Mouse (Mus musculus) heart, embryonic 13.5 days (tissue): ENCODE measurements around the gene Nfib. TPM values are rescaled to one million over a fixed set of nuclear protein-coding genes. Genes with fewer than 3 reads are reported as not detected.

Experiments used
- ATAC-seq: fragments of 200-750 bp; cut with Nextera tagmentation; 2 replicates; pipeline ENCODE4 v1.8.0; 2017; ENCODE audit warnings: moderate TSS enrichment; ENCODE audit not compliant: insufficient number of reproducible peaks, low FRiP score, low TSS enrichment; ENCODE audit errors: extremely low read depth
- H3K27ac ChIP-seq: fragments of 300-500 bp; sonication (generic); replicated peaks from 2 replicates; pipeline ENCODE4 v1.5.1; 2015; ENCODE audit warnings: moderate library complexity, mild to moderate bottlenecking, inconsistent platforms
- H3K27me3 ChIP-seq: fragments of 300-500 bp; sonication (generic); replicated peaks from 2 replicates; pipeline ENCODE4 v1.6.1; 2015; ENCODE audit warnings: mild to moderate bottlenecking, inconsistent platforms
- H3K36me3 ChIP-seq: fragments of 300-500 bp; sonication (generic); 2 replicates; pipeline ENCODE4 v1.6.1; 2015; ENCODE audit warnings: mild to moderate bottlenecking, inconsistent platforms
- H3K4me1 ChIP-seq: fragments of 300-500 bp; sonication (generic); 2 replicates; pipeline ENCODE4 v1.6.1; 2015; ENCODE audit warnings: inconsistent platforms
- H3K4me2 ChIP-seq: fragments of 300-500 bp; sonication (generic); 2 replicates; pipeline ENCODE4 v1.6.1; 2015; ENCODE audit warnings: inconsistent platforms, mild to moderate bottlenecking, moderate library complexity
- H3K4me3 ChIP-seq: fragments of 300-500 bp; sonication (generic); 2 replicates; pipeline ENCODE4 v1.5.1; 2015; ENCODE audit warnings: moderate library complexity, mild to moderate bottlenecking, inconsistent platforms
- H3K9ac ChIP-seq: fragments of 300-500 bp; sonication (generic); 2 replicates; pipeline ENCODE4 v1.6.1; 2015; ENCODE audit warnings: inconsistent platforms, mild to moderate bottlenecking, moderate library complexity
- H3K9me3 ChIP-seq: fragments of 300-500 bp; sonication (generic); 2 replicates; pipeline ENCODE4 v1.6.1; 2016; ENCODE audit warnings: inconsistent platforms
- WGBS: fragments of 180-500 bp; shearing (Covaris S2); methylation state at CpG from one replicate; pipeline ENCODE4 v1.1.7; 2015; ENCODE audit warnings: mixed read lengths; 5-methylcytosine and 5-hydroxymethylcytosine counted together
- polyA plus RNA-seq: library from polyadenylated mRNA; unstranded; fragments of >200 nt; fragmentation: Nextera tagmentation; extraction: Ambion mirVana; gene quantifications from 2 replicates; pipeline ENCODE4 v1.2.1, GENCODE M21; 2015

Gene Nfib
- polyA plus RNA-seq, 1 experiment from 2014 or later = 53.0 TPM

- Histone ChIP-seq H3K27me3 (no peaks in the 10 kb centered on the region), H3K4me3 (no peak overlapping the region), H3K4me2 (no peak overlapping the region), H3K9ac (no peak overlapping the region), H3K27ac (no peak overlapping the region), H3K4me1 (peaks cover 23% of the 10 kb centered on the region), H3K9me3 (no peaks in the 10 kb centered on the region), H3K36me3 (peaks cover 12% of the 10 kb centered on the region)
- no peak for ATAC-seq
- WGBS = 71% methylated on average over 1 of the region's 1 CpGs
Measured at GRCm38 (mm10) chr4:82518132-82518531, 187.4 kb downstream of the Nfib start.

- peak overlapping the region; percentile 28; the same call in 1 of the 2 replicates for H3K27ac ChIP-seq
- peaks cover 12% of the 10 kb centered on the region for H3K36me3 ChIP-seq
- no peak for ATAC-seq
- peak overlapping the region; percentile 41 for H3K4me2 ChIP-seq
- peaks cover 23% of the 10 kb centered on the region for H3K4me1 ChIP-seq
- no peaks in the 10 kb centered on the region for H3K27me3 ChIP-seq
- H3K4me3 ChIP-seq = no peak overlapping the region
- peak overlapping the region; percentile 24; the same call in 1 of the 2 replicates for H3K9ac ChIP-seq
- WGBS = 40% methylated on average over 7 of the region's 7 CpGs
- H3K9me3 ChIP-seq = no peaks in the 10 kb centered on the region
Measured at GRCm38 (mm10) chr4:82517311-82517710, 188.2 kb downstream of the Nfib start.

- ATAC-seq = no peak
- 69% methylated on average over 6 of the region's 6 CpGs for WGBS
- Histone ChIP-seq H3K4me1 (peaks cover 26% of the 10 kb centered on the region), H3K27me3 (no peaks in the 10 kb centered on the region), H3K4me3 (no peak overlapping the region), H3K9ac (no peak overlapping the region), H3K9me3 (no peaks in the 10 kb centered on the region), H3K4me2 (no peak overlapping the region), H3K27ac (no peak overlapping the region), H3K36me3 (peaks cover 10% of the 10 kb centered on the region)
Measured at GRCm38 (mm10) chr4:82516211-82516795, 189.2 kb downstream of the Nfib start.

GRCm38 (mm10) chr4:82514921-82515320 is 190.6 kb downstream of the Nfib start:
- no peaks in the 10 kb centered on the region for H3K27me3 ChIP-seq
- H3K4me1 ChIP-seq = peaks cover 38% of the 10 kb centered on the region
- no peak overlapping the region for H3K4me3 ChIP-seq
- H3K36me3 ChIP-seq = peaks cover 10% of the 10 kb centered on the region
- no peak for ATAC-seq
- H3K9me3 ChIP-seq = no peaks in the 10 kb centered on the region
- 69% methylated on average over 8 of the region's 8 CpGs for WGBS
- H3K4me2 ChIP-seq = peak overlapping the region; percentile 95; the same call in 1 of the 2 replicates
- H3K9ac ChIP-seq = peak overlapping the region; percentile 44; the same call in 1 of the 2 replicates
- H3K27ac ChIP-seq = no peak overlapping the region

- peak overlapping the region; percentile 44; the same call in 1 of the 2 replicates for H3K9ac ChIP-seq
- no peak for ATAC-seq
- H3K27ac ChIP-seq = 0 out of 2 replicates have a peak overlapping the region, but pooled peaks have one; percentile 36
- no peaks in the 10 kb centered on the region for H3K9me3 ChIP-seq
- peaks cover 43% of the 10 kb centered on the region for H3K4me1 ChIP-seq
- H3K4me3 ChIP-seq = no peak overlapping the region
- H3K4me2 ChIP-seq = peak overlapping the region; percentile 95
- peaks cover 8% of the 10 kb centered on the region for H3K36me3 ChIP-seq
- 55% methylated on average over 1 of the region's 1 CpGs for WGBS
- H3K27me3 ChIP-seq = no peaks in the 10 kb centered on the region
Measured at GRCm38 (mm10) chr4:82514373-82514772, 191.2 kb downstream of the Nfib start.

GRCm38 (mm10) chr4:82513426-82513750 is 192.2 kb downstream of the Nfib start:
- peak overlapping the region; percentile 56 for H3K4me3 ChIP-seq
- ATAC-seq = no peak
- peak overlapping the region; percentile 82 for H3K9ac ChIP-seq
- H3K27ac ChIP-seq = peak overlapping the region; percentile 96
- peak overlapping the region; percentile 95 for H3K4me2 ChIP-seq
- H3K36me3 ChIP-seq = no peaks in the 10 kb centered on the region
- WGBS = 2% methylated on average over 14 of the region's 14 CpGs
- no peaks in the 10 kb centered on the region for H3K9me3 ChIP-seq
- H3K27me3 ChIP-seq = no peaks in the 10 kb centered on the region
- H3K4me1 ChIP-seq = peaks cover 53% of the 10 kb centered on the region

- H3K9ac ChIP-seq = peak overlapping the region; percentile 92
- 1% methylated on average over 53 of the region's 63 CpGs for WGBS
- no peaks in the 10 kb centered on the region for H3K36me3 ChIP-seq
- no peaks in the 10 kb centered on the region for H3K27me3 ChIP-seq
- H3K27ac ChIP-seq = peak overlapping the region; percentile 96
- peak overlapping the region; percentile 56 for H3K4me3 ChIP-seq
- peak; percentile 95 for ATAC-seq
- peaks cover 58% of the 10 kb centered on the region for H3K4me1 ChIP-seq
- H3K4me2 ChIP-seq = peak overlapping the region; percentile 95
- no peaks in the 10 kb centered on the region for H3K9me3 ChIP-seq
Measured at GRCm38 (mm10) chr4:82512743-82513425, 192.7 kb downstream of the Nfib start.

GRCm38 (mm10) chr4:82512335-82512734 is 193.2 kb downstream of the Nfib start:
- WGBS = 3% methylated on average over 13 of the region's 13 CpGs
- H3K4me1 ChIP-seq = peaks cover 59% of the 10 kb centered on the region
- peak overlapping the region; percentile 95 for H3K4me2 ChIP-seq
- H3K27me3 ChIP-seq = no peaks in the 10 kb centered on the region
- H3K9ac ChIP-seq = peak overlapping the region; percentile 92
- H3K27ac ChIP-seq = peak overlapping the region; percentile 96
- no peaks in the 10 kb centered on the region for H3K36me3 ChIP-seq
- no peak for ATAC-seq
- H3K9me3 ChIP-seq = no peaks in the 10 kb centered on the region
- peak overlapping the region; percentile 56 for H3K4me3 ChIP-seq

- Histone ChIP-seq H3K36me3 (no peaks in the 10 kb centered on the region), H3K9ac (peak overlapping the region; percentile 92), H3K9me3 (no peaks in the 10 kb centered on the region), H3K4me1 (peaks cover 56% of the 10 kb centered on the region), H3K27ac (peak overlapping the region; percentile 96), H3K4me2 (peak overlapping the region; percentile 95), H3K27me3 (no peaks in the 10 kb centered on the region), H3K4me3 (peak overlapping the region; percentile 56)
- WGBS = 2% methylated on average over 8 of the region's 8 CpGs
- no peak for ATAC-seq
Measured at GRCm38 (mm10) chr4:82511524-82511923, 194.0 kb downstream of the Nfib start.

- H3K4me1 ChIP-seq = peaks cover 51% of the 10 kb centered on the region
- no peak for ATAC-seq
- H3K27ac ChIP-seq = peak overlapping the region; percentile 96
- H3K4me2 ChIP-seq = peak overlapping the region; percentile 95
- H3K9ac ChIP-seq = peak overlapping the region; percentile 92
- peak overlapping the region; percentile 56 for H3K4me3 ChIP-seq
- H3K9me3 ChIP-seq = no peaks in the 10 kb centered on the region
- H3K36me3 ChIP-seq = no peaks in the 10 kb centered on the region
- H3K27me3 ChIP-seq = no peaks in the 10 kb centered on the region
- WGBS = 10% methylated on average over 16 of the region's 16 CpGs
Measured at GRCm38 (mm10) chr4:82511001-82511513, 194.5 kb downstream of the Nfib start.

- H3K4me2 ChIP-seq = peak overlapping the region; percentile 95
- peak overlapping the region; percentile 100 for H3K9ac ChIP-seq
- no peak for ATAC-seq
- H3K4me1 ChIP-seq = peaks cover 47% of the 10 kb centered on the region
- H3K36me3 ChIP-seq = no peaks in the 10 kb centered on the region
- H3K27ac ChIP-seq = peak overlapping the region; percentile 100
- no peaks in the 10 kb centered on the region for H3K9me3 ChIP-seq
- 40% methylated on average over 4 of the region's 4 CpGs for WGBS
- no peaks in the 10 kb centered on the region for H3K27me3 ChIP-seq
- peak overlapping the region; percentile 100 for H3K4me3 ChIP-seq
Measured at GRCm38 (mm10) chr4:82509771-82510170, 195.8 kb downstream of the Nfib start.
